Mouse (Mus musculus) liver, embryonic 14 days (tissue): ENCODE results near the gene Fkbp1b. TPM values are rescaled to one million over a fixed set of nuclear protein-coding genes. Genes with fewer than 3 reads are reported as not detected.

Experiments
- polyA plus RNA-seq: library from polyadenylated mRNA; depleted of rRNA; stranded (reverse); fragments of >200 nt; gene quantifications from 2 replicates; pipeline ENCODE4 v1.2.3, GENCODE M21; 2012; rRNA removed

The Fkbp1b gene
- polyA plus RNA-seq, result 2.7 and 2.9 TPM in 2 replicates

DNA sequence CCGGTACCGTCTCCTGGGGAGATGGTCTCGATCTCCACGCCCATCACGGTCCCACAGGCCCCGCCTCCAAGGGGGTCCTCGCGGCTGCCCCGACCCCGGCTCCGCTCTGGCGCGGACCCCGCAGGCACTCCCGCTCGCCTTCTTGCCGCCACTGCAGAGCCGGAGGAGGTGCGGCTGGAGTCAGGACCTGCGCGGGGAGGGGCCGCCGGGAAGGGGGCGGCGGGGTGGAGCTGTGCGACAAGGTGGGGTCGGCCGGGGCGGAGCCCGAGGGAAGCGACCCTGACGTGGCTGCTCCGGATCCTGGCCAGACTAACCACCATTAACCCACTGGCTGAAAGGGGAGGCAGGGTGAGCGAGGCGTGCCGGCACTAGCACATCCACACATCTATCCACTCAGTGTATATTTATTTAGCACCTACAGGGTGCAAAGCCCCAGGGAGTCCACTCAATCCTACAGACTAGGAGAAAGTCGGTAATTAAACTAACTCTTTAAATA lies at the start of gene Fkbp1b:
Fkbp1b (minus strand) TSS at position 200 of the 496 bp plus-strand sequence.

GRCm38 (mm10) chr12:4874161-4874927 lies 33.0 kb upstream of the Fkbp1b start, which contains the start of gene Mfsd2b:
Gene Mfsd2b, minus strand, starts transcription at chr12:4874359.

GRCm38 (mm10) chr12:4842890-4843597 lies 1.7 kb upstream of the Fkbp1b start, which contains the start of gene Wdcp:
Gene Wdcp, plus strand, starts transcription at chr12:4843303.

DNA sequence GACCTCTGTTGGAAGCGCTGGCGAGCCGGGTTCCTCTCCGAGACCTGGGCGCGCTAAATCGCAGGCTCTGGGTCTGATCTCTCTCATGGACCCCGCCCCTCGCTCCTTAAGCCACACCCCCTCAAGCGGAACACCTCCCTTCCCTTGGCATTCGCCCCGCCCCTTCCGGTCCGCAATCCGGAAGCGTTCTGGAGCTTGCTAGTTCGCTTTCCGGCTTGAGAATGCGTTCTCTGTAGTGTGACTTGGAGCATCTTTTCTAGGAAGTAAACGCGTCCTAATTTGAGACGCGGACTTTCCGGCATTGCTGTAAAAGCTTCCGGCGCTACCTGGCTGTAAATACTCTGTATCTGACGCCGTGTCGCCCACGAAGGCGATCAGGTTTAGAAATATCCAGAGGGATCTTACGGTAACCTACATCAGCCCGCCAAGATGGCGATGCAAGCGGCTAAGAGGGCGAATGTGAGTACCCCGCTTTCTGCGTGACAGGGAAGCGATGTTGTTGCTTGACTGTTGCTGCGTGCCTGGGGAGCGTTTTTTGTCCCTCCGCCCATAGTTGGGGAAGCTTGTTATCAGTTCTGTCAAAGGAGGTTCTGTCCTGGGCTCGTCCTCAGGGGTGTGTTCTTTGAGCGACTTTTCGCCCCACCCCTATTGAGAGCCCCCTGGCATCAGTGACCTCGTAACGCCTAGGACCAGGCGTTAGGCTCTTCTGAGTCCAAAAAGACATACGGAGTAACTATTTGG lies 23.9 kb downstream of the Fkbp1b start, which contains the start of gene Sf3b6:
Sf3b6 (plus strand) TSS at position 184 of the 741 bp plus-strand sequence.

Other genes with a start within 250 kb of the Fkbp1b start
- 13.3 and 15.5 TPM in 2 replicates for gene Itsn2, start 249.0 kb downstream of the Fkbp1b start, polyA plus RNA-seq
- gene Gm3625, start 248.7 kb downstream of the Fkbp1b start, polyA plus RNA-seq, result not detected in 2 replicates
- gene Fam228a, start 103.2 kb downstream of the Fkbp1b start, polyA plus RNA-seq, result 0.14 and 0.15 TPM in 2 replicates
- 0.52 and 0.54 TPM in 2 replicates for gene Pfn4, start 72.6 kb downstream of the Fkbp1b start, polyA plus RNA-seq
- 0.93 and 1.0 TPM in 2 replicates for gene Fam228b, start 72.3 kb downstream of the Fkbp1b start, polyA plus RNA-seq
- gene Sf3b6, start 24.0 kb downstream of the Fkbp1b start, polyA plus RNA-seq, result 82.9 and 86.2 TPM in 2 replicates
- 8.8 and 9.0 TPM in 2 replicates for gene Wdcp, start 1.7 kb upstream of the Fkbp1b start, polyA plus RNA-seq
- 35.1 and 48.8 TPM in 2 replicates for gene Mfsd2b, start 32.8 kb upstream of the Fkbp1b start, polyA plus RNA-seq
- 8.4 and 9.8 TPM in 2 replicates for gene Ubxn2a, start 66.1 kb upstream of the Fkbp1b start, polyA plus RNA-seq
- gene Atad2b, start 75.8 kb upstream of the Fkbp1b start, polyA plus RNA-seq, result 6.5 and 8.0 TPM in 2 replicates